Mouse (Mus musculus) heart, adult 2 months (tissue): ENCODE results near the gene Fgf18.

Experiments
- CTCF ChIP-seq: fragments of 200-600 bp; IDR thresholded peaks from 2 replicates; pipeline ENCODE4 v1.8.1; 2022; ENCODE audit warnings: antibody characterized with exemption, mild to moderate bottlenecking, moderate library complexity
- EP300 ChIP-seq: fragments of 200-500 bp; IDR thresholded peaks from 2 replicates; pipeline ENCODE4 v1.6.1; 2011; ENCODE audit warnings: low read depth, low read length, control low read depth; ENCODE audit not compliant: insufficient read depth

GRCm38 (mm10) chr11:33142801-33143200, 4.4 kb downstream of the Fgf18 start:
- no peak for TF ChIP-seq CTCF
- no peak for TF ChIP-seq EP300
